Mouse (Mus musculus) intestine, embryonic 14.5 days (tissue): ENCODE measurements around the gene Csrnp3. TPM values are rescaled to one million over a fixed set of nuclear protein-coding genes. Genes with fewer than 3 reads are reported as not detected.
"Not testable (repeated sequence)": the region's sequence is repeated elsewhere in the genome, so short reads cannot be mapped to it uniquely, and the experiment has no call there.

Experiments used
- ATAC-seq: fragments of 200-750 bp; cut with Nextera tagmentation; replicated peaks from 2 replicates; pipeline ENCODE4 v1.8.0; 2017; ENCODE audit warnings: low read depth, moderate number of reproducible peaks, moderate TSS enrichment, moderate library complexity; ENCODE audit not compliant: low FRiP score, low TSS enrichment
- DNase-seq: peaks from one replicate; pipeline ENCODE4 v3.0.0-alpha.2; 2018; ENCODE audit warnings: low spot score
- H3K27ac ChIP-seq: fragments of 300-500 bp; sonication (generic); 2 replicates; pipeline ENCODE4 v1.5.1; 2014; ENCODE audit warnings: low read depth, mild to moderate bottlenecking, control low read depth
- H3K27me3 ChIP-seq: fragments of 300-500 bp; sonication (generic); replicated peaks from 2 replicates; pipeline ENCODE4 v1.6.1; 2014; ENCODE audit warnings: low read length, control low read depth; ENCODE audit not compliant: control insufficient read depth, insufficient read depth
- H3K36me3 ChIP-seq: fragments of 300-500 bp; sonication (generic); 2 replicates; pipeline ENCODE4 v1.6.1; 2014; ENCODE audit warnings: low read length, control low read depth; ENCODE audit not compliant: control insufficient read depth, insufficient read depth
- H3K4me1 ChIP-seq: fragments of 300-500 bp; sonication (generic); replicated peaks from 2 replicates; pipeline ENCODE4 v1.6.1; 2014; ENCODE audit warnings: low read length, control low read depth, mixed read lengths; ENCODE audit not compliant: control insufficient read depth, insufficient read depth
- H3K4me2 ChIP-seq: fragments of 300-500 bp; sonication (generic); 2 replicates; pipeline ENCODE4 v1.6.1; 2014; ENCODE audit warnings: low read length
- H3K4me3 ChIP-seq: fragments of 300-500 bp; sonication (generic); 2 replicates; pipeline ENCODE4 v1.5.1; 2014; ENCODE audit warnings: low read depth, low read length, control low read depth, mixed read lengths
- H3K9ac ChIP-seq: fragments of 300-500 bp; sonication (generic); 2 replicates; pipeline ENCODE4 v1.6.1; 2014; ENCODE audit warnings: mild to moderate bottlenecking, low read length
- H3K9me3 ChIP-seq: fragments of 300-500 bp; sonication (generic); 2 replicates; pipeline ENCODE4 v1.6.1; 2016; ENCODE audit warnings: low read length, control low read depth; ENCODE audit not compliant: control insufficient read depth
- WGBS: fragments of 180-500 bp; shearing (Covaris S2); extraction: QIAGEN DNeasy Blood & Tissue Kit; methylation state at CpG from one replicate; pipeline ENCODE4 v1.1.7; 2014; 5-methylcytosine and 5-hydroxymethylcytosine counted together
- polyA plus RNA-seq: library from polyadenylated mRNA; unstranded; fragments of >200 nt; fragmentation: Nextera tagmentation; extraction: Ambion mirVana; gene quantifications from 2 replicates; pipeline ENCODE4 v1.2.1, GENCODE M21; 2014

Csrnp3 gene
- polyA plus RNA-seq, 1 experiment from 2014 or later, result 2.8 TPM

DNA sequence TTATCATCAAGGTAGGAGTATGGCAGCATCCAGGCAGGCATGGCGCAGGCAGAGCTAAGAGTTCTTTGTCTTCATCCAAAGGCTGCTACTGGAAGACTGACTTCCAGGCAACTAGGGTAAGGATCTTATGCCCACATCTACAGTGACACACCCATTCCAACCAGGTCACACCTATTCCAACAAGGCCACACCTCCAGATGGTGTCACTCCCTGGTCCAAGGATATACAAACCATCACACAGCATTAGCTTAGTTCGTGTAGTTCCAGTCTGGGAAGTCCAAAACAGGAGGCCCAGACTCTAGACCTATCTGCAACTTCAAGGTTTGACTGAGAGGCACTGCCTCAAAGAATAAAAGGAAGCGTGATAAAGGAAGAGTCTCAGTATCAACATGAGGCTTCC is 4.7 kb downstream of the Csrnp3 start:
- 95% methylated on average over 3 of the region's 3 CpGs for WGBS
- not testable (repeated sequence) for H3K4me1 ChIP-seq, H3K36me3 ChIP-seq, H3K4me3 ChIP-seq, H3K9ac ChIP-seq, H3K27me3 ChIP-seq, H3K27ac ChIP-seq, DNase-seq, H3K9me3 ChIP-seq, ATAC-seq, H3K4me2 ChIP-seq

DNA sequence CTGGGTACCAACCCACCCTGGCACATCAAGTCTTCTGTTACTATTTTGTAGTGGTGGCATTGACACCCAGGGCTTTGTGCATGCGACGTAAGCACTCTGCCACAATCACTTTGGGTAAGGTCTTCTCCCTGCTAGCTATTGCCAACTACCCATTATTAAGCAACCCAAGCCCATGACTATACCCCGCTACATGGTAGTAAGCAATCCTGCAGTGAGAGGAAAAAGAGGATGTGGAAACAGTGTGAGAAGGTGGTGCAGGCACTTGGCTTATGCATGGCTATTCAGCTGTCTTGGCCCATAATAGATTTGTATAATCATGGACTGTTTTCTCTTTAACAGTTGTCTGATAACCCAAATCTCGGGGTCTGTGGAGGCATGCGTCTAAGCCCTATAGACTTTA is 11.2 kb downstream of the Csrnp3 start:
- no peak overlapping the region for H3K27ac ChIP-seq
- H3K27me3 ChIP-seq, result no peaks in the 10 kb centered on the region
- H3K36me3 ChIP-seq, result no peaks in the 10 kb centered on the region
- H3K4me2 ChIP-seq, result no peak overlapping the region
- no peaks in the 10 kb centered on the region for H3K4me1 ChIP-seq
- DNase-seq, result no peak
- no peak for ATAC-seq
- H3K9ac ChIP-seq, result no peak overlapping the region
- H3K4me3 ChIP-seq, result no peak overlapping the region
- 95% methylated on average over 5 of the region's 5 CpGs for WGBS
- H3K9me3 ChIP-seq, result no peaks in the 10 kb centered on the region

DNA sequence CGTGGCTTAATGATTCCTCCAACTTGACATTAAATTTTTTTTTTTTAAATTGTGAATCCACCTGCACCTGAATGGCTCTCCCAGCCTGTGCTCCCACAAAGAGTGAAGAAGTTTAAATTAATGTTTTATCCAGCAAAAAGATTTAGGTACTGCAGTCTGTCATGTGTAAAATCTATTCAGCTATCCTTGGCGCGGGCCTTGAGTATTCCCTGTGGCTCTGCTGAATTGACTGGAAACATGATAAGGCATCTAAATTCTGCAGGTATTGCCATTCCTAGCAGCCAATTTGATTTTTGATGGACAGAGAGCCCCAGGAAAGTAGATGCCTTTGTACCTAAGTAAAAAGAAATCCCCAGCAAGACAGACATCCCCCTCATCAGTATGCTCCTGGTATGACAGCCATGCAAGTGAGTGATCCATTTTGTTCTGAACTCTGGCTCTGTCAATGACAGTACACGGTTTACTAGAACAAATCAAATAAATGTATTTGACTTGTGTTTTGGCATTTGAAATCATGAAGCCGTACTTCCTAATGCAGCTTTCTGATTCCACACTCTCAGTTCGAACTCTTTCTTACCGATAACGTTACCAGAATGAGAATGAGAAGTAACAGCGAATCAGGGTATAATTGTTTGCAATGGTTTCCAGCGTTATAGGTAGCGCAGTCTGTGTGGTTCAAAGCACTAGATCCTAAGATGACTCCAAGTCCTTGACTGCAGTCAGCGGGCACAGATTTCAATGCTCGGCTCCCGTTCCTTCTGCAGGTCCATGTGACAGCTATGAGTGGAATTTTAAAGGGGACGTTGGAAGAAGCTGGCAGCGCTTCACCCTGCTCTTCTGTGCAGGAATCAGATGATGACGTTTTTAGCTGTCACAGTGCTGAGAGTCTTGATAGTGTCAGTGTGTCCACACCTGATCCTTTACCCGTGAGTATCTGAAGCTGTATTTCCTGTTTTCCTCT is 14.5 kb downstream of the Csrnp3 start:
- Histone ChIP-seq H3K4me1 (no peaks in the 10 kb centered on the region), H3K9ac (no peak overlapping the region), H3K27ac (no peak overlapping the region), H3K4me3 (no peak overlapping the region), H3K4me2 (no peak overlapping the region), H3K27me3 (no peaks in the 10 kb centered on the region), H3K9me3 (no peaks in the 10 kb centered on the region), H3K36me3 (no peaks in the 10 kb centered on the region)
- 84% methylated on average over 18 of the region's 18 CpGs for WGBS
- ATAC-seq (no peak), DNase-seq (no peak)

DNA sequence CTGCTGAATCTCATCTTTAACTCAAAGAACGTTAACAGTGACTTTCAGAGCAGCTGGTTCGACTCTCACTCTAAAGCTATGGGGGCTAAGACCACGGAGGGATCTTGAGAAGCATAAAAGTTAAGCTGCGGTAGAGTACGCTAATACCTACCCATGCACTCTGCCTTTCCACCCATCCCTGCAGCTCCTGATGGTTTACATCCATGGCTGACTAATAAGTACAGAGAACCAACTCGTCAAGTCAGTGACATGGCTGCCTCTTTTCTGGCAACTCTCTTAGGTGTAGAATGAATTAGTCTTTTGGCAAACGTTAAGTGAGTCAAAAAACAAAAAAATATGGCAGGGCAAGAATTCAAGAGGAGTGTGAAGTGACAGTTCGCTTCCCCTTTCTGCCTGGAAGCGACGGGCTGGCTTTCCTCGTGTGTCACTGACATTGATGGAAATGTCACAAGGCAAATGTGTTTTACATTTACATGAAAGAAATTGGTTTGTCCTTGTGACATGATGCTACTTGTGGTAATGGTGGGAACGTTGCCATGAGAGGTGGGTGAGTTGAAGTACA is 19.3 kb downstream of the Csrnp3 start:
- no peaks in the 10 kb centered on the region for H3K27me3 ChIP-seq
- no peak for DNase-seq
- H3K27ac ChIP-seq, result no peak overlapping the region
- no peak overlapping the region for H3K9ac ChIP-seq
- no peak overlapping the region for H3K4me2 ChIP-seq
- WGBS, result 77% methylated on average over 12 of the region's 12 CpGs
- no peaks in the 10 kb centered on the region for H3K9me3 ChIP-seq
- H3K36me3 ChIP-seq, result no peaks in the 10 kb centered on the region
- ATAC-seq, result no peak
- no peak overlapping the region for H3K4me3 ChIP-seq
- H3K4me1 ChIP-seq, result no peaks in the 10 kb centered on the region

DNA sequence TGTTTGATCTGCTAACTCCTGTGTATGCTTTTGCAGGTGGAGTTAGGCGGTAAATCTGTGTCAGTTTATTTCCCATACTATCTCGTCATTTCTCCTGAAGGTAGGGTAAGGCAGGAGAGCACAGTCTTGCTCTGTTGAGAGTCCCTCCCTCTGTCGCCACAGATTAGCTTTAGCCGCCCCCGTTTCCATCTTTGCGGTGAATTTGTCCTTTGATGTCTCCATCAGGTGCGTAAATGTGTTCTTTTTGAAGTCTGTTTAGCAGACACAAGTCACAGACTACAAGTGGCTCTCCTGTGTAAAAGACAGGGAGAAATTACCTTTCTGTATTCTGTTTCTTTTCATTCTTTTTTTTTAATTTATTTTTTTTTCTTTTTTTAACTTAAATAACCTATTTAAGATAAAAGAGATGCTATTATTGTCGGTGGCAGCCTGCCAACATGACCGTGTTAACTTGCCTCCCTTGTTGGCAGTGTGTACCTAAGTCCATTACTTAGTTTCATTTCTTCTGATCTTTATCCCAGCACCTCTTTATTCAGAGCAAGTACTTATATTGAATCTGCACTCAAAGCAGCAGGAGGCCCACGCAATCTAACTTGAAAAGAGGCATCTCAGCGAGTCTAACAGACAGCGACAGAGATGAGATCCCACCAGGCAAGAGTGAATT is 25.5 kb downstream of the Csrnp3 start:
- Histone ChIP-seq H3K9me3 (no peaks in the 10 kb centered on the region), H3K4me3 (no peak overlapping the region), H3K4me2 (no peak overlapping the region), H3K9ac (no peak overlapping the region), H3K36me3 (no peaks in the 10 kb centered on the region), H3K4me1 (no peaks in the 10 kb centered on the region), H3K27ac (no peak overlapping the region), H3K27me3 (no peaks in the 10 kb centered on the region)
- WGBS, result 72% methylated on average over 12 of the region's 12 CpGs
- no peak for DNase-seq
- no peak for ATAC-seq

DNA sequence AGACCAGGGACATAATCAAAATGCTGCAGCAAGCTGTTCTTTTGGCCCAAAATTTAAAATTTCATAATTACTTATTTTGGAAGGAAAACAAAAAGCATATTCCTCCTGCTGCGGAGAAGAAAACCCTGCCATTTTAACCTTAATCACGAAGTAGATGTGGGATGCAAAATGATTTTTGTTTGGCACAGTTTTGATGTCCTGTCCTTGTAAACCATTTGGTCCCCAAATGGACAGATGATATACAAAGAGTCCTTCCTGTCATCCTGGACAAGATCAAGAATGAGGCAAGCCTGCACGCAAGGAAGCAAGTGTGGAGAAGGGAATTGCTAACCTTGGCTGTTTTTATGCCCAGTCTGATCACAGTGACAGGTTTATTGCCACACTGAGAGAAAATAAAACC is 46.0 kb downstream of the Csrnp3 start:
- Histone ChIP-seq H3K4me1 (no peaks in the 10 kb centered on the region; the same call in 1 of the 2 replicates), H3K4me2 (no peak overlapping the region), H3K9ac (no peak overlapping the region), H3K9me3 (no peaks in the 10 kb centered on the region), H3K27ac (no peak overlapping the region), H3K36me3 (no peaks in the 10 kb centered on the region), H3K4me3 (no peak overlapping the region), H3K27me3 (no peaks in the 10 kb centered on the region)
- no peak for DNase-seq
- no peak for ATAC-seq
- WGBS, result 58% methylated on average over 3 of the region's 3 CpGs

DNA sequence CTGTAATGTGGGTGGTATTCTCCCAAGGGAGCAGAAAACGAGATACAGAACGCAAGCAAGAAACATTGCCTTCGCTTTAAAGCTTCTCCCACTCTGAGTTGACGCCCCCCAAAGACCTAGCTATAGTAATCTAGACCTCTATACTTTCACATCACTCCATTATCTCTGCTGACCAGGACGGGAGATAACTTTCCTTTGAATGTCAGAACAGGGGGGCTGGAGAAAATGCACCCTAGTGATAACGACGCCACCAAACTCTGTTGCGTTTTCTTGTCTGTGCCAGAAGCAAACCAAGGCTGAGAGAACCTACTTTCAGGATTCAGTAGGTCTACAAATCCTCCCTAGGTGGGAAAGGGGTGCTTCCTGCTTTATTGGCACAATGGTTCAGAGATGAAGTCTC is 47.7 kb downstream of the Csrnp3 start:
- ATAC-seq, result no peak
- Histone ChIP-seq H3K27me3 (no peaks in the 10 kb centered on the region), H3K9me3 (no peaks in the 10 kb centered on the region), H3K4me1 (no peaks in the 10 kb centered on the region; the same call in 1 of the 2 replicates), H3K9ac (no peak overlapping the region), H3K36me3 (no peaks in the 10 kb centered on the region), H3K4me3 (no peak overlapping the region), H3K27ac (no peak overlapping the region), H3K4me2 (no peak overlapping the region)
- no peak for DNase-seq
- WGBS, result 76% methylated on average over 8 of the region's 8 CpGs

DNA sequence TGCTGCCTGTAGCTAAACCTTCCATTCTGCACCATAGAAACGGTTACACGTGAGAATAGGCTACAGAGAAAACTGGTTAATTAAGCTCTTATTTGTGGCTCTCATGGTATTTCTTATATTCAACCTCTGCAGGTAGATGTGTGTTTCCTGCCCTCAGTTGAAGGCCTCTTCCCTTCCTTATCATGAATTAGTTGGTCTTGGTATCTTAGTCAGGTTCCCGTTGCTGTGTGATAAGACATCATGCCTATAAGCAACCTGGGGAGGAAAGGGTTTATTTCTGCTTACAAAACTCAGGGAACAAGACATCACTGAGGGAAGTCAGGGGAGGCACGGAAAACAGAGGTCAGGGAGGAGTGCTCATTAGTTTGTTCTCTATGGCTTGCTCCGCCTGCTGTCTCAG is 48.7 kb downstream of the Csrnp3 start:
- ATAC-seq (no peak), DNase-seq (no peak)
- H3K27ac ChIP-seq, result no peak overlapping the region
- no peaks in the 10 kb centered on the region for H3K27me3 ChIP-seq
- no peaks in the 10 kb centered on the region for H3K36me3 ChIP-seq
- no peak overlapping the region for H3K4me3 ChIP-seq
- no peaks in the 10 kb centered on the region for H3K9me3 ChIP-seq
- 69% methylated on average over 5 of the region's 5 CpGs for WGBS
- no peak overlapping the region for H3K9ac ChIP-seq
- no peaks in the 10 kb centered on the region; the same call in 1 of the 2 replicates for H3K4me1 ChIP-seq
- H3K4me2 ChIP-seq, result no peak overlapping the region
